Mouse (Mus musculus): Measurements from ENCODE around the gene Tmbim1.

- TF ChIP-seq CTCF (IDR thresholded peaks at IDR 0.05; ENCODE audit: low read depth): no peak
- TF ChIP-seq EP300 (IDR thresholded peaks at IDR 0.05; ENCODE audit: low read depth): no peak
Measured at GRCm38 (mm10) chr1:74278538-74278937, 26.9 kb downstream of the Tmbim1 start, which contains the start of gene Gpbar1.

Measured in liver, postnatal 0 days (tissue).